Mouse (Mus musculus) heart, adult 2 months (tissue): Measurements from ENCODE around the gene Trmu.

Experiments
- CTCF ChIP-seq: fragments of 200-600 bp; IDR thresholded peaks from 2 replicates; pipeline ENCODE4 v1.8.1; 2022; ENCODE audit warnings: antibody characterized with exemption, mild to moderate bottlenecking, moderate library complexity
- POLR2A ChIP-seq: fragments of 200-500 bp; IDR thresholded peaks from 2 replicates; pipeline ENCODE4 v1.6.1; 2011; ENCODE audit warnings: mild to moderate bottlenecking, low read depth, low read length, control low read depth; ENCODE audit not compliant: insufficient read depth

DNA sequence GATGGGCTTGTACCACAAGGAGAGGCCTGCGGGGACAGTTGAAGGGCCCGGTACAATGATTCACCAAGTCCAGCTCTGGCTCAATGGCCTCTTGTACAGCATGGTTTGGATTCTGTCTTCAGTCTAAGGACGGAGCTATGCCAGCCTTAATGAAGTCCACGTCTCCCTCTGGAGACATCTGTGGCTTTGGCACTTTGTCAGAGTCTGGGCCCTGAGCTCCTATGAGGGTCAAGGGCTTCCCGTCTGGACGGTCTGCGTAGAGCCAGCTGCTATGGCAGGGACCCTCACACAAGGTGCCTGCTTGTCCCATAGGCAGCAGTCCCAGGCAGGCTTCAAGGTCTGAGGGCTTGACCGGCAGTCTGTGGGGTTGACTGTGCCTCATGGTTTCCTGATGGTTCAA is 21.2 kb downstream of the Trmu start:
- no peak for TF ChIP-seq CTCF
- no peak for TF ChIP-seq POLR2A
